21 mouse cellular contexts compared by ENCODE assay signal in the genomic region with DNA sequence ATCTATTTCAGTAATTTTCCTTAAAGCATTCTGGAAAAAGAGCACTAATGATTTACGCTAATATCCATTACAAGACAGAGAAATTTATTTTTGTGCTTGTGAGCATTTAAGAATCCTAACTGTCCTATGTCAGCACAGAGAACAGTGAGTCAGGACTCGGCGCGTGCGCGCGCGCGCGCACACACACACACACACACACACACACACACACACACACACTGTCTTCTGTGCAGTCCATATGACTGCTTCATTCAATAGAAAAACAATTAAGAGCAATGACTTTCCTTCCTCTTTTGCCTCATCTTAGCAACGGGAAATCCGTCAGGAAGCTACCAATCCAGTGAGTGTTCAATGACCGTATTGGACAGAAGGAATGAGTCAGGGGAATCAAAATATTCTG. TPM values are rescaled to one million over a fixed set of nuclear protein-coding genes. Genes with fewer than 3 reads are reported as not detected.
"Had no signal": no experiment of that assay in that cellular context is flagged by ENCODE, and none has a peak within 500 bp of the region (broad histone marks: within the 10 kb centered on the region; RNA-seq: fewer than 3 reads in every experiment).

No protein-coding gene starts in this region.

- H3K36me3 ChIP-seq: liver, embryonic 13.5 days; liver, embryonic 15.5 days; lung, embryonic 15.5 days; midbrain, embryonic 13.5 days; midbrain, embryonic 15.5 days had no signal

- H3K4me2 ChIP-seq: liver, embryonic 13.5 days; liver, embryonic 15.5 days; lung, embryonic 15.5 days; midbrain, embryonic 11.5 days; midbrain, embryonic 13.5 days; midbrain, embryonic 15.5 days had no signal

- H3K4me3 ChIP-seq: liver, embryonic 13.5 days; liver, embryonic 15.5 days; lung, embryonic 15.5 days; megakaryocyte, embryonic 14.5 days; midbrain, embryonic 13.5 days; midbrain, embryonic 15.5 days had no signal

- H3K27me3 ChIP-seq: liver, embryonic 13.5 days; liver, embryonic 15.5 days; lung, embryonic 15.5 days; megakaryocyte, embryonic 14.5 days; midbrain, embryonic 13.5 days; midbrain, embryonic 15.5 days had no signal

- H3K9me3 ChIP-seq: liver, embryonic 13.5 days; liver, embryonic 15.5 days; lung, embryonic 15.5 days; megakaryocyte, embryonic 14.5 days; midbrain, embryonic 13.5 days; midbrain, embryonic 15.5 days had no signal

- ATAC-seq: liver, postnatal 0 days; lung, postnatal 0 days; midbrain, embryonic 13.5 days; midbrain, embryonic 15.5 days had no signal

- DNase-seq: liver, embryonic 13.5 days; liver, postnatal 0 days; lung, adult 2 months; lung, postnatal 14 days; lung, postnatal 36 days; right cerebral cortex, postnatal 25 days; right cerebral cortex, postnatal 4 days; spleen, adult 18-20 months; thymus, adult 18-20 months; thymus, postnatal 14 days; thymus, postnatal 36 days had no signal

- H3K9ac ChIP-seq: liver, embryonic 13.5 days; liver, embryonic 15.5 days; liver, postnatal 0 days; lung, embryonic 15.5 days; midbrain, embryonic 13.5 days; midbrain, embryonic 15.5 days had no signal

- H3K4me1 ChIP-seq: liver, embryonic 13.5 days; liver, embryonic 15.5 days; lung, embryonic 15.5 days; megakaryocyte, embryonic 14.5 days; midbrain, embryonic 13.5 days; midbrain, embryonic 15.5 days had no signal

- H3K27ac ChIP-seq: liver, embryonic 13.5 days; liver, embryonic 15.5 days; lung, embryonic 15.5 days; macrophage; midbrain, embryonic 13.5 days; midbrain, embryonic 15.5 days had no signal

RNA-seq across cellular contexts. Expression of a gene that starts 53.3 kb away (rescaled TPM):
- total RNA-seq: megakaryocyte progenitor cell, adult 5-6 weeks; monocyte, adult 5-6 weeks had no signal
- polyA plus RNA-seq: macrophage had no signal
